Mouse (Mus musculus): Measurements from ENCODE around the gene Gm49354. TPM values are rescaled to one million over a fixed set of nuclear protein-coding genes. Genes with fewer than 3 reads are reported as not detected.

Gm49354 gene
- not detected in 2 replicates for polyA plus RNA-seq (2021; fragmentation: Nextera tagmentation)
- long read RNA-seq, experiment 1: 0 reads
- long read RNA-seq, experiment 2: 0 reads

GRCm38 (mm10) chr13:59782145-59782544 lies at the start of gene Gm49354:
Gene Gm49354, minus strand, starts transcription at chr13:59782245.

GRCm38 (mm10) chr13:59822507-59823462 lies 40.7 kb upstream of the Gm49354 start, which contains the start of gene Tut7:
Gene Tut7, minus strand, starts transcription at chr13:59823147.

DNA sequence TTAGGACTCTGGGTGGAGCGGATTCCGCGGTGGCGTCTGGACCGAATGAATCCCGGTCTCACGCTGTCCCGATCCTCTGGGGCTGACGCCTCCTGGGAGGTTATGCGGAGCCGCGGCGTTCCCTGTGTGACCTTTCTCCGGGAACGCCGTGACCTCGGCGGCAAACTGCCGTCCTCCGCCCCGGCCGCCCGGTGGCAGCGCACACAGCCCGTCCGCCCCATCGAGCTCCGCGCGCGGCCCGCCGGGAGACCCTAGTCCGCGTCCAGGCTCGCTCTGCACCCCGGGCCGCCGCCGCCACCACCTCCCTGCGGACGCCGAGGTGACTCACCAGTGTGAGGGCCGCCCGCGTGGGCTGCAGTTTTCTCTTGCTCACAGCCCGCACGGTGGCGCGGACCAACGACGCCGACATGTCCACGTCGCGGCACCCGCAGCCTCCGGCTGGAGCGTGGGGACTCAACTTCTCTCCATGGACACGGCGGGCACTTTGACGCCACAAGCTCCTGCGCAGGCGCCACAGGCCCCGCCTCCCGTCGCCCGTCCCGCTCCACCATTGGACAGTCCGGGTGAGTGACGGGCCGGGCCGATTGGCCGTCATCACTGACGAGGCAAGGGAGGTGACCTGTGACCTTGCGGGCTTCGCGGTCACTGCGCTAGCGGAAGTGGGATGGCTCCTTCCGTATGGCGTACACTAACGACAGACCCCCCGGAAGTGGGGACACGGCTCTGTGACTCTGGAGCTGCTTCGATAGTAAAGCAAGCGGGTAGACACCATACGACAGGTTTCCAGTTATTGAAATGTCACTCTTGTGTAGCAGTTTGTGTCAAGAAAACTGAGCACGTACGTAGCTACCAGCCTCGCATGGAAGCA lies 12.5 kb downstream of the Gm49354 start, which contains the start of gene Isca1:
TSS of gene Isca1 (minus strand) at position 515 of the 868 bp plus-strand sequence.

GRCm38 (mm10) chr13:59746711-59747110 lies 35.3 kb downstream of the Gm49354 start, which contains the start of gene 1700014D04Rik:
Gene 1700014D04Rik, minus strand, starts transcription at chr13:59746752.

GRCm38 (mm10) chr13:59731652-59732051 lies 50.4 kb downstream of the Gm49354 start, which contains the start of gene Spata31d1d:
Gene Spata31d1d, minus strand, starts transcription at chr13:59731752.

DNA sequence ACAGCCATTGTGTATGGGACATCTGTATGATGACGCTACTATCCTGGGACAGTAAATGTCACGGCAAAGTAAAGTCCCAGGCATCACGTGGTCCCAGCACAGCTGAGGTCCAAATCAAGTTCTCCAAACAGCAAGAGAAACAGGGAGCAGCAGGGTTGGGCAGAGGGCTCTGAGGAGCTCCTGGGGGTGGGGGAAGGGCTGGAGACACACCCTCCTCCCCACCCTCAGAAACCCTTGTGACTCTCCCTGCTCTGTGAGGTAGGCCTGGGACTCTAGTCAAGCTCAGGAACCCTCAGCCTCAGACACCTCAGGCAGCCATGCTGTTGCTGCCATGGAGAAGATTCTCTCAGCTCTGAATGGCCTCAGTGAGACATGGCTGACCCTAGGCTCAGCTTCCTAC lies 70.1 kb downstream of the Gm49354 start, which contains the start of gene Spata31d1b:
TSS of gene Spata31d1b (plus strand) at position 301 of the 400 bp plus-strand sequence.

DNA sequence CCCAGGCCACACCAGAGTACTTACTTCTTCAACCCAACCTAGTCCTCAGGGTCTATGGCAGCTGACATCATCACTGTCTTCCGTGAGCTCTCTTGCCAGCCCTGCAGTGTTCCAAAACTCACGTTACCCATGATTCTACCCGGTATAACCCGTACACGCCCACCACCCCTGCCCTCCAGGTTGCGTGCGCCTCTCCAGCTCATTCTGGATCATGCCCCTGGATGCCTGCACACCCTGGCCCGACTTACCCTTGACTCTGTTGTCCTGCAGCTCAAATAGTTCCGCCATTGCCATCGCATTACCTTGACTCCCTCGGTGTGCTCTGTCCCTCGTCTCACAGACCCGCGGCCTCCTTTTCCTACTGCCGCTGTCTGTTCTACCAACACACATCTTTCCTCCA lies 71.8 kb downstream of the Gm49354 start, which contains the start of gene Spata31d1a:
TSS of gene Spata31d1a (minus strand) at position 101 of the 400 bp plus-strand sequence.

Other genes starting within 250 kb of the Gm49354 start
- gene Agtpbp1, start 197.0 kb downstream of the Gm49354 start, polyA plus RNA-seq (2021; fragmentation: Nextera tagmentation): 90.5 and 126 TPM in 2 replicates
- gene Naa35, start 197.0 kb downstream of the Gm49354 start, polyA plus RNA-seq (2021; fragmentation: Nextera tagmentation): 42.8 and 43.3 TPM in 2 replicates
- 24.3 and 27.2 TPM in 2 replicates for gene Golm1, start 106.4 kb downstream of the Gm49354 start, polyA plus RNA-seq (2021; fragmentation: Nextera tagmentation)
- not detected in 2 replicates for gene 4921517D22Rik, start 88.1 kb downstream of the Gm49354 start, polyA plus RNA-seq (2021; fragmentation: Nextera tagmentation)
- 0.05 and 0.11 TPM in 2 replicates for gene Spata31d1a, start 71.9 kb downstream of the Gm49354 start, polyA plus RNA-seq (2021; fragmentation: Nextera tagmentation)
- not detected in 2 replicates for gene Spata31d1b, start 70.0 kb downstream of the Gm49354 start, polyA plus RNA-seq (2021; fragmentation: Nextera tagmentation)
- gene Spata31d1d, start 50.5 kb downstream of the Gm49354 start, polyA plus RNA-seq (2021; fragmentation: Nextera tagmentation): not detected in 2 replicates
- gene 1700014D04Rik, start 35.5 kb downstream of the Gm49354 start, polyA plus RNA-seq (2021; fragmentation: Nextera tagmentation): 0.16 and 0.18 TPM in 2 replicates
- gene Isca1, start 12.4 kb downstream of the Gm49354 start, polyA plus RNA-seq (2021; fragmentation: Nextera tagmentation): 353 and 360 TPM in 2 replicates
- 13.1 and 14.7 TPM in 2 replicates for gene Tut7, start 40.9 kb upstream of the Gm49354 start, polyA plus RNA-seq (2021; fragmentation: Nextera tagmentation)

All from layer of hippocampus, adult 6 months (tissue).